Mouse (Mus musculus): ENCODE data around the gene Man1a. TPM values are rescaled to one million over a fixed set of nuclear protein-coding genes. Genes with fewer than 3 reads are reported as not detected.

Gene Man1a
- polyA plus RNA-seq, 1 experiment, result 3.0 TPM

DNA sequence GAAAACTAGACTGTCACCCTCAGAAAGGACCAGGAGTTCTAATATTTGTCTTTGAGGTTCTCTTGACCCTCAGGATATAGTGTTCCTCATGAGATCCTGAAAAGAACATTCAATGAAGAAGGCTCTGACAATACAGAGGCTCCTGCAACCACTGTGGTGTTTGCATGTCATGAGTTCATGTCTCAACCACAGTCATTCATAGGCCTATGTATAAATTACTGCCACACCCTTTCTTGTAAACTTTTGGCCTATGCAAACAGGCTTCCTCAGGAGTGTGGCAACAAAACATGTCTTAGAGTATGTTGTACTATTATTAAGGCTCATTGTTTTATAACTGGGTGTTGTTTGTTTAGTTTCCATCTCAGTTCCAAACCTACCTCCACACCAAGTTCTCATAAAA lies 9.7 kb downstream of the Man1a start:
- Histone ChIP-seq H3K79me2 (ENCODE audit: control insufficient read depth, insufficient read depth) (no peaks in the 10 kb centered on the region), H3ac (ENCODE audit: control insufficient read depth, insufficient read length) (no peak overlapping the region), H3K4me3 (no peak overlapping the region), H3K4me2 (ENCODE audit: low read depth) (no peak overlapping the region), H3K36me3 (ENCODE audit: control insufficient read depth, insufficient read depth) (no peaks in the 10 kb centered on the region), H3K27me3 (ENCODE audit: control insufficient read depth, insufficient read depth, insufficient read length) (no peaks in the 10 kb centered on the region)
- no peak for TF ChIP-seq POLR2AphosphoS2 (IDR thresholded peaks at IDR 0.05; ENCODE audit: insufficient read length, low read depth)
- no peak for TF ChIP-seq MAX (IDR thresholded peaks at IDR 0.05; ENCODE audit: low read depth)
- TF ChIP-seq E2F4 (IDR thresholded peaks at IDR 0.05; ENCODE audit: insufficient read depth), result no peak
- TF ChIP-seq MYOD1 (IDR thresholded peaks at IDR 0.05; ENCODE audit: control insufficient read depth in 1 of 3, insufficient read length in 2 of 3, low read depth in 2 of 3), result no peak
- no peak for TF ChIP-seq REST (IDR thresholded peaks at IDR 0.05; ENCODE audit: insufficient read depth, insufficient read length)
- TF ChIP-seq POLR2A (IDR thresholded peaks at IDR 0.05; ENCODE audit: insufficient read length, low read depth), result no peak
- TF ChIP-seq MYOG (IDR thresholded peaks at IDR 0.05; ENCODE audit: control insufficient read depth in 1 of 3, insufficient read depth in 1 of 3, insufficient read length in 2 of 3, low read depth in 2 of 3), result no peak

DNA sequence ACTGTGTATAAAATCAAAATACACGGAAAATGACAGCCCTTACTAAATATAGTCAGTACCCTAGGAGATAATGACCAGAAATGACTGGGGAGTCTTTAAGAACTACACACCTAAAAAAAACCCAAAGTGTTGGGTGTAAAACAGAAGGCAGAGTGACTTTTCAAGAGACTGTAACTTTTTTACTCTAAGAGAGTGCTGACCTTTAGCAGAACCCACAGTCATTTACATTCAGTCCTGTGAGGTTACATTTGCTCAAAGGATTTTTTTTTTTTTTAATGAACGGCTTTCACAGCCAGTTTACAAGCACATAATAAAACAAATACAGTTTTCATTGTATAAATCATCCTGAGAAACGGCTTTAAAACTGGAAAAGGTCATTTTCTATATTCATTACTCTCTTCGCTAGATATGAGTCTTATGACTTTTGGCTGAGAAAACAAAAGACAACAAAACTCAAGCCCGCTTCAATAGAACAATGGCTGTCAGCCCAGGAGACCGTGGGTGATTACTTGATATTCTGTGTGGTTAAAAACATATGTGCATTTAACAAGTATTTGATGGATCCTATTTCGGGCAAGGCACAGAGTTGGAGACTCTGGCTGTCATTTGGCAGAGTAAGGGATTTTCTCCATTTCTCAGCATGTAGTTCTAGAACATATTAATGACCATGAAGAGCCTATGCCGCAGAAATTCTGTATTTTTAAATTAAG lies 12.7 kb downstream of the Man1a start:
- Histone ChIP-seq H3K4me2 (ENCODE audit: low read depth) (peak overlapping the region; percentile 55), H3K4me3 (no peak overlapping the region), H3ac (ENCODE audit: control insufficient read depth, insufficient read length) (no peak overlapping the region), H3K79me2 (ENCODE audit: control insufficient read depth, insufficient read depth) (no peaks in the 10 kb centered on the region), H3K36me3 (ENCODE audit: control insufficient read depth, insufficient read depth) (no peaks in the 10 kb centered on the region), H3K27me3 (ENCODE audit: control insufficient read depth, insufficient read depth, insufficient read length) (no peaks in the 10 kb centered on the region)
- TF ChIP-seq TCF3 (IDR thresholded peaks at IDR 0.05; ENCODE audit: insufficient read length, low read depth), result no peak
- no peak for TF ChIP-seq CEBPB (IDR thresholded peaks at IDR 0.05; ENCODE audit: insufficient read depth, poor library complexity, severe bottlenecking)
- TF ChIP-seq MYOD1 (IDR thresholded peaks at IDR 0.05; ENCODE audit: control insufficient read depth in 1 of 3, insufficient read length in 2 of 3, low read depth in 2 of 3), result no peak
- TF ChIP-seq POLR2A (IDR thresholded peaks at IDR 0.05; ENCODE audit: insufficient read length, low read depth), result no peak
- TF ChIP-seq MAX (IDR thresholded peaks at IDR 0.05; ENCODE audit: low read depth), result no peak
- TF ChIP-seq TCF12 (IDR thresholded peaks at IDR 0.05; ENCODE audit: insufficient read depth, poor library complexity, severe bottlenecking), result no peak
- no peak for TF ChIP-seq E2F4 (IDR thresholded peaks at IDR 0.05; ENCODE audit: insufficient read depth)
- TF ChIP-seq MYOG (IDR thresholded peaks at IDR 0.05; ENCODE audit: control insufficient read depth in 1 of 3, insufficient read depth in 1 of 3, insufficient read length in 2 of 3, low read depth in 2 of 3), result no peak
- TF ChIP-seq USF1 (IDR thresholded peaks at IDR 0.05; ENCODE audit: low read depth), result no peak
- no peak for TF ChIP-seq POLR2AphosphoS2 (IDR thresholded peaks at IDR 0.05; ENCODE audit: insufficient read length, low read depth)
- no peak for TF ChIP-seq REST (IDR thresholded peaks at IDR 0.05; ENCODE audit: insufficient read depth, insufficient read length)
- TF ChIP-seq SRF (IDR thresholded peaks at IDR 0.05; ENCODE audit: control insufficient read depth, insufficient read length, low read depth), result no peak

- Histone ChIP-seq H3K27me3 (ENCODE audit: control insufficient read depth, insufficient read depth, insufficient read length) (no peaks in the 10 kb centered on the region), H3K79me2 (ENCODE audit: control insufficient read depth, insufficient read depth) (no peaks in the 10 kb centered on the region), H3K4me3 (no peak overlapping the region), H3K36me3 (ENCODE audit: control insufficient read depth, insufficient read depth) (no peaks in the 10 kb centered on the region), H3ac (ENCODE audit: control insufficient read depth, insufficient read length) (no peak overlapping the region), H3K4me2 (ENCODE audit: low read depth) (no peak overlapping the region)
- no peak for TF ChIP-seq USF1 (IDR thresholded peaks at IDR 0.05; ENCODE audit: low read depth)
- TF ChIP-seq POLR2A (IDR thresholded peaks at IDR 0.05; ENCODE audit: insufficient read length, low read depth), result no peak
- TF ChIP-seq CEBPB (IDR thresholded peaks at IDR 0.05; ENCODE audit: insufficient read depth, poor library complexity, severe bottlenecking), result no peak
- no peak for TF ChIP-seq TCF12 (IDR thresholded peaks at IDR 0.05; ENCODE audit: insufficient read depth, poor library complexity, severe bottlenecking)
- TF ChIP-seq POLR2AphosphoS2 (IDR thresholded peaks at IDR 0.05; ENCODE audit: insufficient read length, low read depth), result no peak
- no peak for TF ChIP-seq MAX (IDR thresholded peaks at IDR 0.05; ENCODE audit: low read depth)
- TF ChIP-seq TCF3 (IDR thresholded peaks at IDR 0.05; ENCODE audit: insufficient read length, low read depth), result no peak
- no peak for TF ChIP-seq MYOD1 (IDR thresholded peaks at IDR 0.05; ENCODE audit: control insufficient read depth in 1 of 3, insufficient read length in 2 of 3, low read depth in 2 of 3)
Observed at GRCm38 (mm10) chr10:54062835-54063234, 13.6 kb downstream of the Man1a start.

DNA sequence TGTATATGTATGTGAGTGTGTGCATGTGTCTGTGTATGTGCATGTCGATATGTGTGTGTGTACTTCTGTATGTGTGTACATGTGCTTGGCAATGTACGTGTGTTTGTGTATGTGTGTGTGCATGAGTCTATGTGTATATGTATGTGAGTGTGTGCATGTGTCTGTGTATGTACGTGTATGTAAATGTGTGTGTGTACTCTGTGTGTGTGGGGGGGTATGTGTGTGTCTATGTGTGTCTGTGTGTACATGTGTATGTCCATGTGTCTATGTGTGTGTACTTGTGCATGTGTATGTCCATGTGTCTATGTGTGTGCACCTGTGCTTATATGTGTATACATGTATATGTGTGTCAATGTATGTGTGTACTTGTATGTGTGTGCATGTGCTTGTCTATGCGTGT lies 15.2 kb downstream of the Man1a start:
- H3K79me2 ChIP-seq (ENCODE audit: control insufficient read depth, insufficient read depth), result no peaks in the 10 kb centered on the region
- H3K27me3 ChIP-seq (ENCODE audit: control insufficient read depth, insufficient read depth, insufficient read length), result no peaks in the 10 kb centered on the region
- no peak overlapping the region for H3K4me2 ChIP-seq (ENCODE audit: low read depth)
- no peaks in the 10 kb centered on the region for H3K36me3 ChIP-seq (ENCODE audit: control insufficient read depth, insufficient read depth)
- H3ac ChIP-seq (ENCODE audit: control insufficient read depth, insufficient read length), result no peak overlapping the region
- no peak overlapping the region for H3K4me3 ChIP-seq
- TF ChIP-seq E2F4 (IDR thresholded peaks at IDR 0.05; ENCODE audit: insufficient read depth) (no peak), TCF3 (IDR thresholded peaks at IDR 0.05; ENCODE audit: insufficient read length, low read depth) (no peak), MYOG (IDR thresholded peaks at IDR 0.05; ENCODE audit: control insufficient read depth in 1 of 3, insufficient read depth in 1 of 3, insufficient read length in 2 of 3, low read depth in 2 of 3) (no peak), POLR2A (IDR thresholded peaks at IDR 0.05; ENCODE audit: insufficient read length, low read depth) (no peak), TCF12 (IDR thresholded peaks at IDR 0.05; ENCODE audit: insufficient read depth, poor library complexity, severe bottlenecking) (no peak), MYOD1 (IDR thresholded peaks at IDR 0.05; ENCODE audit: control insufficient read depth in 1 of 3, insufficient read length in 2 of 3, low read depth in 2 of 3) (no peak), USF1 (IDR thresholded peaks at IDR 0.05; ENCODE audit: low read depth) (no peak), SRF (IDR thresholded peaks at IDR 0.05; ENCODE audit: control insufficient read depth, insufficient read length, low read depth) (no peak), REST (IDR thresholded peaks at IDR 0.05; ENCODE audit: insufficient read depth, insufficient read length) (no peak), CEBPB (IDR thresholded peaks at IDR 0.05; ENCODE audit: insufficient read depth, poor library complexity, severe bottlenecking) (no peak), MAX (IDR thresholded peaks at IDR 0.05; ENCODE audit: low read depth) (no peak), POLR2AphosphoS2 (IDR thresholded peaks at IDR 0.05; ENCODE audit: insufficient read length, low read depth) (no peak)
